Mouse (Mus musculus) thymus, adult 2 months (tissue): ENCODE measurements at regions not wholly inside any gene's neighbourhood (a gene's known extent, or its start where the extent isn't known, plus 50 kb on each side); places are given as distances from the start of the nearest gene placed in this dataset.

Source experiments
- CTCF ChIP-seq: fragments of 200-500 bp; IDR thresholded peaks from 2 replicates; pipeline ENCODE4 v1.5.1; 2012; ENCODE audit warnings: mild to moderate bottlenecking, control low read depth, low read length, moderate library complexity, borderline replicate concordance; ENCODE audit not compliant: control insufficient read depth, poor library complexity, insufficient read depth; ENCODE audit errors: extremely low read depth
- POLR2A ChIP-seq: fragments of 200-500 bp; IDR thresholded peaks from 2 replicates; pipeline ENCODE4 v1.6.1; 2012; ENCODE audit warnings: mild to moderate bottlenecking, low read length, control low read depth, moderate library complexity; ENCODE audit not compliant: control insufficient read depth, poor library complexity, insufficient read depth; ENCODE audit errors: extremely low read depth

DNA sequence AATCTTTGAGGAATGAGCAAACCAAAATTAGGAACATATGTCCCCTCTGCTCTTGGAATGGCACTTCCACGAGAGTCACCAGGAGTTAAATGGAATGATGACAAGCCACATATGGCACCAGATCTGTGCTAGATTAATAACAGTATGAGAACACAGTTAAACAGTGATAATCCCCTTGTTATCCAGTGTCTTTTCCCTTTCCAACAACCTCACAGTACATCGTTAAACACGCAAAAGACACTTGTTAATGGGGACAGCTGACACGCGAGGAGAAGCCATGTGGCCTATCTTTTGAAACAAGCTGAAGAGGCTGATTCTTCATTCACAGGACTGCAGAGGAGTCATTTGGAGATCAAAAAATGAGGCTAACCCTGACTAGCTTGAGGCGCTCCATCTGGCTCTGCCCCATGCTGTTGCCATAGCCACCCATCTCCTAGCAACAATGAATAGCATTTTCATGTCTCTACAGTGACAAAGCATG, 94.6 kb upstream of the Pam start:
- TF ChIP-seq POLR2A (no peak), CTCF (no peak)
